Mouse (Mus musculus) cerebellum, adult 9-11 months (tissue): Measurements from ENCODE around the gene Vcam1.
A peak's percentile ranks its signal among the peaks of the same experiment; 100 is the strongest.

Experiments
- DNase-seq: peaks from one replicate; pipeline ENCODE4 v3.0.0; 2022

Vcam1 gene

DNA sequence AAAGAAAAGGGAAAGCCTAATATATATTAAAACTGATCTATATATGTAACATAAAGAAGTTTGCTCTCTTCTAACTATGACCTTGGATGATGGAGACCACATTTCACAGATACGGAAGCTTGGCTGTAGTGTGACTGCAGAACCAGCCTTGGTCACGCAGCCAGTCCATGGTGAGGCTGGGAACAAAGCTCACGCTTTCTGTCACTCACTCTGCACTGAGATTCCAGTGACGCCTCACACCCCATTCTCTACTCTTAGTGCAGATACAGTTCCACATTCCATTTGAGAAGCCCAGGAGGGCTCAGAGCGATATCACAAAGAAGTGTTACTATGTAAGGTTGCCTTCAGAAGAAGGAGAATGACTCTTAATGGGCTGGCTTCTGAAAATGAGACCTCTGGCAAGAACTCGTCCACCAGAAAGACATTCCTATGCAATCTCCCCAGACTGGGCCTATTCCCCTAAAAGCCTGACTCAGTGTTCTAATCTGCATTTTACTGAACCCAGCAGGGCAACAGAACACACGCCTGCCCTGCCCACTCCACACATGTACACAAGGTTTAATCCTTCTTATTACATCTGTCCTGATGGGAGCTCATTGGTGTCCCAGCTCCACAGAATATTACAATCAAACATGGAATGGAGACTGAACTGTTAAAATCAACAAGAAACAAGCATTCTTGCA, 2.8 kb downstream of the Vcam1 start:
- no peak for DNase-seq

DNA sequence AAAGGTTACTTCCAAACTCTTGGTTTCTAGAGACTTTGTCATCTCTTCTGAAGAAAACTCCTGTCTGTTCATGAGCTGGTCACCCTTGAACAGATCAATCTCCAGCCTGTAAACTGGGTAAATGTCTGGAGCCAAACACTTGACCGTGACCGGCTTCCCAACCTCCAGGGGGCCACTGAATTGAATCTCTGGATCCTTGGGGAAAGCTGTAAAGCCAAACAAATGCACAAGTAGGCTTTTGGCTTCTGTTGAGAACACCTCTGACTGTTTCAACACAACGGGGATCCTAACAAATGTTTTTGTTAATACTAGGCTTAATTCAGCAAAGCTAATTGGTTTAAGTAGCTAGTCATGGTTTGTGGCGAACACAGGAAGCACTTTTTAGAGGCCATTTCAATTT, 3.4 kb downstream of the Vcam1 start:
- no peak for DNase-seq

DNA sequence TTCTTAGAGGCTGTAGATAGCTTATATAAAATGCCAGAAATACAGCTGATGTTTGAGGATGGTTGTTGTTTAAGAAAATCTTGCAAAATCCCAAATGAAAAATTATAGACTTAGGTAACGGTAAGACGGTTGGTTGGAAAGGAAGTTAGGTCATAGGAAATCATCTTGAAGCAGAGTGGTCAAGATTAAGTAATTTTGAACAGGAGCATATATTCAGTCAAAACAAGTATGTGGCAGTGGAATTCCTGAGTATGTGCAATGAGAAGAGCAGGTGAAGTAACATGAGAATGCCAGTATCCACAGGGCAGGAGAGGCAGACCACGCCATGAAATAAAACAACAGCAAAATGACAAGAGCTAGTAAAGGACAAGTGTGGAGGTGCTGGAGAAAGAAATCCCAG, 5.7 kb downstream of the Vcam1 start:
- no peak for DNase-seq

DNA sequence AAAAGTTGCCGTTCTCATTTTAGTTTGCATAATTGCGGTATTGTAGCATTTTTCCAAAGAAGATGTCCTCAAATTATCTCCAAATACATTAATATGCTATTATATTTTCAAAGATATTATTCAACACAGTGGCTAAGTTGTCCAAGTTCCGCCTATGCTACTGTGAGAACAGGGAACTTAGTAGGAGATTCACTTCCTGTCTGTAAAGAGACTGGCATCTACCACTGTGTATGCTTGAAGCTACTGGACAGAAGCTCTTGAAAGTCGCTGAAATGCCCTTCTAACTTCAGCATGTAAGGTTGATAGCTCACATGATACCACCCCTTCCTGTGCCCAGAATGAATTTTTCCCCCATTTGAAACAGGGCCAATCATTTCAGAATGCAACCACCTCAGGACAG, 6.8 kb downstream of the Vcam1 start:
- no peak for DNase-seq

DNA sequence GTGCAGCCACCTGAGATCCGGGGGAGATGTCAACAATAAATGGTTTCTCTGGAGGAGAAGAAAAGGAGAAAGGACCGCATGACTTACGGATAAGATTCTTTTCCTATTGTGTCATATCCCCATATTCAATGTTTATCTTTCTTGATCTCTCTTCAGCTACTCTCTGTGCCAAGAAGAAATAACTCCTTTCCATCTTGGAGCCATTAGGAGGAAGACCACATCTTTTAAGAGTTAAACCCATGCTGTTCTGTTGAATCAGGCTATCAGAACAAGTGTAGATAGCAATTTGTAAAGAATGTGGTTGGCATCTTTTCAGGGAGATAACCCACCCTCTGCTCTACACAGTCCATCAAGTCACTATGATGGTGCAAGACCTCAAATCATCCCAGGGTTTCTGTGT, 8.5 kb downstream of the Vcam1 start:
- no peak for DNase-seq

DNA sequence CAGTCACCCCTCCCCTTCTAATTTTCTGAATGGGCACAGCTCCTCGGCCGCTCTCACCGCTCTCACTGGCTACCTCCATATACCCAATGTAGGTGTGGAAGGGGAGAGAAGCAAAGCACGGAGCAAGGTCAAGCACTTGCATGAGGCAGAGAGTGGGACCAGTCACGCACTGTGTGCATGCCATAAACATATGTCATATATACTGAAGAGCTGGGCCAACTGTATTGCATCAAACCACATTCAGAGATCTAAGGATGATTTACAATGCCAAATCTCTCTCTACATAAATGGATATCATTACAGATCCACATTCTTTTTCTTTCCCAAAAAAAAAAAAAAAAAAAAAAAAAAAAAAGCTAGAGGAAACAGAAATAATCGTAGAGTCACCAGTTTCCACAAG, 9.1 kb downstream of the Vcam1 start:
- no peak for DNase-seq

DNA sequence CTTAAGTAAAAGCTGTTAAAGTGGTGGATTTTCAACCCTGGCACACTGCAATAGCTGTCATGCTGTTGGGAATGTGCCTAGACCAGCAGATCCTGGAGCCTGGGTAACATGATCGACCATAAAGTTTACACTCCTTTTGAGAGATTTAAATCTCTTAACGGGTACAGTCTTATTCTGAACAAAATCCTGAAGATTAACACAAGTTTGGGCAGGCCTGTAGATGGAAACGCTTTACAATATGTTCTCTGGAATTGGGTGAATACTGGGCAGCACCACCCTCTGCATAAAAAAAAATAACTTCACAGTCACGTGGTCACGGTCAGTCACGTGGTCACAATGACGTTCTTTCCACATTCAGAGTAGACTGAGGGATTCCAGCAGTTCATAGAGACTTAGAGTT, 10.3 kb downstream of the Vcam1 start:
- DNase-seq = no peak

DNA sequence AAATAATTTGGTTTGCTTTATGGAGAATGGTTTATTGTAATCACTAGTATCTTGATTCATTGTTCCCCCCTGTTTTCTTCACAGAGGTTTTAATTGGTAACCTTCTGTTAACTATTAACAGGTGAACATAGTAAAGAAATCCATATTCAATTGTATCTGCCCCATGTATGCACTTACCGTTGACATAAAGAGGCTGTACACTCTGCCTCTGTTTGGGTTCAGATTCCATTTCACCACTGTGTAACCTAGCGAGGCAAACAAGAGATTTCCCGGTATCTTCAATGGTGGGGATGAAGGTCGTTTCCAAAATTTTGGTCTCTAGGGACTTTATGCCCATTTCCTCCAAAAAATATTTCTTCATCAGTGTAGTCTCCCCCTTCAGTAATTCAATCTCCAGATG, 12.4 kb downstream of the Vcam1 start:
- no peak for DNase-seq

DNA sequence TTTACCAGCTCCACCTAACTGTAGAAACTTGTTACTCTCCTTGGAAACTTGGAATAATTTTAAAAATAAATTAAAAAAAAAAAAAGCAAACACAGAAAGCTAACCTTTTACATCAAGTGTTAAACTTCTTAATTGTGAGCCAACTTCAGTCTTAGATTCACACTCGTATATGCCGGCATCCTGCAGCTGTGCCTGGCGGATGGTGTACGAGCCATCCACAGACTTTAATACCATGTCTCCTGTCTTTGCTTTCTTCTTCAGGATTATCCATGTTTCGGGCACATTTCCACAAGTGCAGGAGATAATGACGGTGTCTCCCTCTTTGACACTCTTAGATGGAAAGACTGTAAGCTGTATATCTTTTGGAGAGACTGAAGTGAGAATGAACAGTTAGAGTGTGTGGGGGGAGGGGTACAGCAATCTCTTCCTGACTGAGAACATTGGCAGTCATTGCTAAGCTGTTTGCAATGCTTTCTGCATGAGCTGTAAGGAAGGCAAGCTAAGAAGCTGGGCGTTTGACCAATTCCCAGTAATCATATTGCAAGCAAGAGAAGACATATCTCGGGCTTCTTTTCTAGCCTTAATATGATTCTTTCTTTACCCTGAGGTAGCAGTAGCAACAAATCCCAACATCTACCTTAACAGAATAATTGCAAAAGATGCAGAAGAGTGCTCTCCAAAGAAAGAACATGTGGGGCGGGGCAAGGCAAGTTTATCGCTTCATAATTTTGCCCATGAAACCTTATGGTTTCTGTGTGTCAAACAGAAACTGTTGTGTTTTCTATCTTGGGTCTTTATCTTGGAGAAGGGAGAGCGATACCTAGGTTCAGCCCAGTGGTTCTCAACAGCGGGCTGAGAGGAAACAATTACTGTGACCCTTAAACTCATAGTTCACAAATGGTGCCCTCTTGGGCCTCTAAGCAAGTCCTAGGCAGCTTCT, 15.0 kb downstream of the Vcam1 start:
- no peak for DNase-seq

DNA sequence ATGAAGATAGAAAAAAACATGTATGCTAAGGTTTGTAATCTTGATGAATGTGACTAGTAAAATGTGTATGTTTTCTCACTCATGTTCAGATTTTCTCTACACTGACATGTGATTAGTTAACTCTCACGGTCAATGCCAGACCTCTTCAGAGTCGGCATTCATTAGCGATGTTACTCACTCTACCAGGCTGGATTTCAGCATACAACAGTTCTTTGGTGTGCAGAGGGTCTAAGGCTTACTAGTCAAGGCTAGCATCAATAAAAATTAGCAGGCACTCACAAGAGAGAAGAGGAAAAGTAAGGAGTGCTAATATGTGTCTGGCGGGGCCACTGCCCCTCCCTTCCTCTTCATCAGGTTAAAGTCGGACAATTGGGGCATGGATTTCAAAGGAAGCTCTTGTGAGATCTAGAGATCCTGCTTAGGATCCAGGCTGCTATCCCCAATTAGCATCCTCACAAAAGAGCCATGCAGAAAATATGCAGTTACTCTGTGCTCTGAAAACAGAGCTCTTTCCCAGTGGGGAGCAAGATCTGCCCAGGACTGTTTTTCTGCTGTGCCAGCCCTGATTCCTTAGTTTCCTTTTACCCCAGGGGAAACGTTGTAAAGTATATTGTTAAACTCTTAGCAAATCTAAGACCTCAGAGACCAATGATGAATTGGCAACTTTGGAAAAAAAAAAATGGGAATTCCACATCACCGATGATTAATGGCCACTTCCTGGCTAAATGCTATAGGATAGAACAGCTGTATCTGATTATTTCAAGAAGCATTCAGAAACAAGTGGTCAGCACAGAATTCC, 15.8 kb downstream of the Vcam1 start:
- no peak for DNase-seq

DNA sequence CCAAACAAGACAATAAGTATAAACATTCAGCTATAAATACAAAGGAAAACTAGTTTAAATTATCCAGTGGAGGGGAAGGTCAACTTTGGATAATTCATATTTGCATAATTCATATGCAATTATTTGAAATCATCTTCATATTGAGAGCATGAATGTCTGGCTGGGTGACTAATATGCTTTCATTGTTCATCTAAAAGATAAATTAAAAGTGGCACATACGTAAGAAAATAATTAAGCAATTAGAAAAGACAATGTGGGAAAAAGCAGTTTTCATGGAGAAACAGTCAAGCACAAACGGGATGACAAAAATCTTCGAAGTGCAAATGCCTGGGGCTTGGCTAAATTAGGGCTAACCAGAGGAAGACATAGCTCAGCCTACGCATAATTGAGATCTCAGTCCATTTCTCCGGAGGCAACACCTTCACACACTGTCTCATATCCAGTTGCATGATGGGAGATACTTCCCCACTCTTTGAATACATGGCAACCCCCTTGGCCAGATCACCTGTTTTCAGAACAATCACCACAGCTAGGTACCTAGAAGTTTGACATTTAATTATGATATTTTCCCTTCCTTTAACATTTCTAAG, 16.6 kb downstream of the Vcam1 start:
- DNase-seq = no peak

DNA sequence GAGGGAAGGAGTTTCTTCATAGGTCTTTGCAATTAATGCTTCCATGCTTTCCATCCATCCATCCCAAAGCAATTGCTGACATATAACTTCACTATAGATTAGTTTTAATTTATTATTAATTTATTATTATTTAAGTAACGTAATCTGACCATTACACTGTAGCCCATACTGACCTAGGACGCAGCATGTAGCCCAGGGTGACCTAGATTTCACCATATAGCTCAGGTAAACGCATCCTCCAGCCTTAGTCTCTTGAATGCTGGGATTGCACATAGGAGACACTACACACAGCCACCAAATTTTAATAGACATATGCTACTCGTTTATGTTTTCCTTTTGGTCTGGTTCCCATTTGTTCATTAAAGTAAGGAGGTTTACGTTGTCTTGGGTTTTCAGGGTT, 23.8 kb downstream of the Vcam1 start:
- DNase-seq = no peak

DNA sequence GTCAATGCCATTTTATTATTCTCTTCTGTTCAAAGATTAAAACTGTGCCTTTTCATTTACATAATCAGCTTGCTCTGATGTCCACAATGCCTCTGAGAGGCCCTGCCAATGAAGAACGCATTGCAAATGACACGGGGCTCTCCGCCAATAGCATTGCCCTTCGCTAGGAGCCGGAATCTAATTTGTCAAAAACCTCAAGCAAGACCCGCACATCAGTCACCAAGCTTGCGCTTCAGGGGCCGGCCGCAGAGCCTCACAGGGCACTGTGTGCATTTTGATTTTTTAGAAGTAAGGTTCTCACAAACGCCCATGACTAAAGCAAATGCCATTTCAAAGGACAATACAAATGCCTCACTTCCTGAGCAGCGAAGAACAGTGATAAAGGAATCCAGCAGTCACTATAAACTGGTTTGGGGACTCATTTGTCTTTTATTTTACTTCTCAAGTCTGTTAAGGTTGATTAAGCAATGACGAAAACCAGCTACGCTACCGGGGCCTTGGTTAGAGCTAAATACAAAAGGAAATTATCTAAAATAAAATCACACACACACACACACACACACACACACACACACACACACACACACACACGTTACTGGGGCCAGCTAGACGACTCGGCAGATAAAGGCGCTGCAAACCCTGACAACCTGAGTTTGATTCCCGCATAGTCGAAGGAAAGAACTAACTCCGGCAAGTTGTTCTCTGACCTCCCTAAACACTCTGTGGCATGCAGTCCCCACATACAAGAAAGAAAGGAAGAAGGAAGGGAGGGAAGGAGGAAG, 24.4 kb downstream of the Vcam1 start:
- peak; percentile 65 for DNase-seq

DNA sequence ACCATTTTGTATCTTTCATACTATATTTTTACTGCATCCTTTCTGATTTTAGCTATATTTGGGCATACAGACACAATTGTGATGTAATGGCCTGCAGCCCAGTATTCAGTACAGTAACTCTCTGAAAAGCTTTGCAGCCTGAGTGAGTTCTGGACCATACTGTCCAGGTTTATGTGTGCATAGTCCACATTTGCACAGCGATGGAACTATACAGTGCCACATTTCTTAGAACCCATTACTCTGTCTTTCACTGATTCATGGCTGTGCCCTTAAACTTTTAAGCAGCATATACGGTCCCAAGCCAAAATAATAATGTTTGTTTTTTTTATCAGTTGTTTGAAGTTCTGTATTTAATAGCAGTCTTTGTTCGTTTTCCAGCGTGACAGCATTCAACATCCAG, 25.2 kb downstream of the Vcam1 start:
- no peak for DNase-seq

DNA sequence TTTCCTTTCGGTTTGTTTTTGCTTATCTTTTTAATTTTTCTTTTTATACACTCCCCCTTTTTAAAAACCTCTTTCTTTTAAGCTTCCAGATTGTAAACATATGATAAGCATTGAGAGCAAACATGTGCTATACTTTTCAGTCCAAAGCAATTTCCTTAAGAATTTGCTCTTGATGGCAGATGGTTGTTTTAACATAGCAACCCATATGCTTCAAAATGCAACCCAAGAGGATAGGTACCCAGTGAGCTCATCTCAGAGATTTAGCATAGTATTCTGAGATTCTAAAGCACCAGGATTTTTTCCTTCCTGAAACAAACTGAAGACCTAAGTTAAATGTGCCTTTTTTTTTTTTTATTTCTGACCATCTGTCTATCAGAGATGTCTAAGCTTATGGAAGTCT, 28.6 kb downstream of the Vcam1 start:
- no peak for DNase-seq

DNA sequence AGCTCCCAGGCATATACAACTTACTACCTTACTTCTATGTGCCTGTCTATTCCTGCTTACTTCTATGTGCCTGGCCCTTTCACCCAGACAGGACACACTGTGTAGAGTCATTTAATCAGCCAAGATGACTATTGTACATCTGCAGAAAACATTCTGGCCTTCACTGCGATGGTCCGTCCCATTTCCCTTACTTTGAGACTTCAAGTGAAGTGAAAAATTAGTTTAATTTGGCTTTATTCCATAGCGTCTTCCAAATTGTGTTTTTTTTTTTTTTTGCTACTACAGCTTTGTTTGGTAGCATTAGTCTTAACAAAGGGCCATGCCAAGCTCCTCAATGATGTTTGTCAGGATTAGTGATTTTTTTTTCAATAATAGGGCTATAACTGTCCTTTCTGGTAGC, 33.6 kb downstream of the Vcam1 start:
- DNase-seq = no peak

DNA sequence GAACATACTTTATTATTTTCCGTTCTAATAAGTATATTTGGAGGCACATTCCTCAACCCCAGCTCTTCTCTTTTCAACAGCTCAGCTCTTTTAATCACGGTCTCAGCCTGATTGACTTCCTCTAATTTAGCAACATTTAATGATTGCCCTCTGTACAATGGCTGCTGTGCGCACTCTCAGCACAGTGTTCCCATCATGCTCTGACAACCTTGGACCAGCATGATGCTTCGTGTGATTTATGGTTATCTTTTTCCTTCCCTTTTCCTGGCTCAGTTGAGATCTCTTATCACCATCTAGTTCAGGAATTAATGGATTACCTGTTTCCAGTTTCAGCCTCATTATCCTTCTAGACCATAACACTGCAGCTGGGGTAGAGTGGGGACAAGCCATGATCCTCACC, 34.2 kb downstream of the Vcam1 start:
- DNase-seq = no peak

DNA sequence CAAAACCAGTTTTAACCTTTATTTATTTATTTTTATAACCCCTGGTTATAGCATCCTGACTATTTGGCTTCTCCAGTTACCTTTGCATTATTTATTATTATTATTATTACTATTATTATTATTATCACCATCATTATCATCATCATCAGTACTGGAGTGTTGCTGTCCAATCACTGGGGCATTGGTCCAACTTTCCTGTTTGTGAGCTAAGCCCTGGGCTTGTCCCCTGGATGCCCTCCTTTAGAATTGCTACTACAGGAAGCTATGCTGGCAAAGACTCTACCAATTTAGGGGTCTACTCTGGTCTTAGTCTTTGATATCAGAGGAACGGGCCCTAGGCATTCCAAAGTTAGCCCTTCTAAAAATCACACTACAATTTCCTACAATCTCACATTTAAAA, 34.6 kb downstream of the Vcam1 start:
- no peak for DNase-seq

DNA sequence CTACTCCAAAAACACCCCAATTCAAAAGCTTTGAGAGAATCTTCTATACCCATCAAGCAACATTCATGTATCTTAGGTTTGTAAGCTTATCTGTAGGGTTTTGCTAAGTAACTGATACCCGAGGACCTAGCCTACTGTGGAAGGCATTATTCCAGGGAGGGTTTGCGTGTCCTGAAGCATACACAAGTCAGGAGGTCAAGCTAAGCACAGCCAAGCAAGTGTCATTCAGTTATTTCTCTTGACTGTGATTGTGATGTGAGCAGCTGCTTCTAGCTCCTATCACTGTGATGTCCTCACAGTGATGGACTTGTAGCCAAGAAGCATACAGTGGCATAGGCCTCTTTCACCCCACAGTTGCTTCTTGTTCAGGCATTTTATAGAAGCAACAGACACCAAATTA, 35.2 kb downstream of the Vcam1 start:
- DNase-seq = no peak

DNA sequence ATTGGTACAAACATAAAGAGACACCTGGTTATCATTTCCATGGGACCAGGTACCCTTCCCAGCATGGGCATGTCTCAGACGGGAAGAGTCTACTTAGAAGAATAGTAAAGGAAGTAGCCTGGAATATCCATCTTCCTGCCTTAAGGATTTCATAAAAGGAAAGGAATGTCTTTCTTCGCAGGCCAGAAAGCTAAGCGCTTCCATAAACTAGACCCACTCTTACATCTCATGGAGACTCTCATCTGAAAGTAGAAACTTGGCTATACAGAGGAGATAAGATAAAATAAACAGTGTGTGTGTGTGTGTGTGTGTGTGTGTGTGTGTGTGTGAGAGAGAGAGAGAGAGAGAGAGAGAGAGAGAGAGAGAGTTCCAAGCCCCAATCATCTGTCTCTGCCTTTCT, 36.9 kb downstream of the Vcam1 start:
- no peak for DNase-seq

DNA sequence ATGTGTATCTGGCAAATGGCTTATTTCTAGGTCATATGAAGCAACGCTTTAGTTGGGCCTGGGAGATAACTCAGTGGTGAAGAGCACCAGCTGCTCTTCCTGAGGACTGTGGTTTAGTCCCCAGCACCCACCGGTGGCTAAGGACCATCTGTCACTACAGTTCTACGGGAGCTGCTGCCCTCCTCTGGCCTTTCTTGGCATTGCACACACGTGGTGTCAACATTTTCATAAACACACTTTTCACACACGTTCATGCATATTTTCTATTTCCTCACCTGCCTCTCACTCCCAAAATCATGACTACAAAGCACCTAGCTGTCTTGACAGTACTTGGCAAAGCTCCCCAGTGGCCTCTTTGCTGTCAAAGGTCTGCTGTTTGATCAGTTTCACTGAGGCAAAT, 37.8 kb downstream of the Vcam1 start:
- no peak for DNase-seq

DNA sequence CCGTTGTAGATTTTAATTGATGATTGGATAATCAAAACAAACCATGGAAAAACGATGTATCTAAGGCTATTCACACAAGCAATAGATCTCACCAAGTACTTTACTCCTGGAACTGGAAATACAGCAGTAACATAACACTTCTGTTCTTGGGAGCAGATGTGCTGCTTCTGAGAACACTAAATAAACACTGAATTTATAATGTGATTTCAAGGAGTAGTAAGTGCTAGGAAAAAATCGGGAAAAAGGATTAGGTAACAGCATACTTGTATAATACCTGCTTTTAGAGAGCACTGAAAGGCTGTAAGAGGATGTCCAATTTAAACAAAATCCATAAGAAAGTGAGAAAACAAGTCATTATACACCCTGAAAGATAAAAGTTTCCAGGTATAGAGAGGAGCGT, 43.5 kb downstream of the Vcam1 start:
- DNase-seq = no peak
